Mouse (Mus musculus) forebrain, embryonic 10.5 days (tissue): ENCODE data around the gene Pecr. TPM values are rescaled to one million over a fixed set of nuclear protein-coding genes. Genes with fewer than 3 reads are reported as not detected.
A peak's percentile ranks its signal among the peaks of the same experiment; 100 is the strongest.

Experiments used
- DNase-seq: peaks from one replicate; pipeline ENCODE4 v3.0.0-alpha.2; 2017; ENCODE audit warnings: low spot score; ENCODE audit errors: extremely low spot score
- H3K27ac ChIP-seq: fragments of 300-500 bp; sonication (generic); 2 replicates; pipeline ENCODE4 v1.5.1; 2016; ENCODE audit warnings: mild to moderate bottlenecking
- H3K27me3 ChIP-seq: fragments of 300-500 bp; sonication (generic); 2 replicates; pipeline ENCODE4 v1.6.1; 2016; ENCODE audit warnings: mild to moderate bottlenecking; ENCODE audit not compliant: poor library complexity, severe bottlenecking
- H3K36me3 ChIP-seq: fragments of 300-500 bp; sonication (generic); replicated peaks from 2 replicates; pipeline ENCODE4 v1.6.1; 2016; ENCODE audit warnings: mild to moderate bottlenecking, moderate library complexity
- H3K4me1 ChIP-seq: fragments of 300-500 bp; sonication (generic); 2 replicates; pipeline ENCODE4 v1.6.1; 2016
- H3K4me3 ChIP-seq: fragments of 300-500 bp; sonication (generic); 2 replicates; pipeline ENCODE4 v1.5.1; 2016; ENCODE audit warnings: mild to moderate bottlenecking, moderate library complexity
- H3K9me3 ChIP-seq: fragments of 300-500 bp; sonication (generic); 2 replicates; pipeline ENCODE4 v1.6.1; 2016; ENCODE audit warnings: mild to moderate bottlenecking, moderate library complexity
- WGBS: fragments of 180-500 bp; shearing (Covaris S2); methylation state at CpG from one replicate; pipeline ENCODE4 v1.1.7; 2016; 5-methylcytosine and 5-hydroxymethylcytosine counted together
- polyA plus RNA-seq: library from polyadenylated mRNA; unstranded; fragments of >200 nt; fragmentation: Nextera tagmentation; extraction: Ambion mirVana; gene quantifications from 2 replicates; pipeline ENCODE4 v1.2.1, GENCODE M21; 2016

Pecr gene
- polyA plus RNA-seq, 1 experiment from 2014 or later = 23.5 TPM

GRCm38 (mm10) chr1:72225054-72225718 is 58.9 kb downstream of the Pecr start:
- Histone ChIP-seq H3K27me3 (peaks cover 32% of the 10 kb centered on the region), H3K27ac (peak overlapping the region; percentile 86; the same call in 1 of the 2 replicates), H3K9me3 (no peaks in the 10 kb centered on the region), H3K4me1 (peaks cover 10% of the 10 kb centered on the region), H3K4me3 (peak overlapping the region; percentile 50), H3K36me3 (no peaks in the 10 kb centered on the region)
- WGBS = 12% methylated on average over 13 of the region's 13 CpGs
- DNase-seq = no peak

DNA sequence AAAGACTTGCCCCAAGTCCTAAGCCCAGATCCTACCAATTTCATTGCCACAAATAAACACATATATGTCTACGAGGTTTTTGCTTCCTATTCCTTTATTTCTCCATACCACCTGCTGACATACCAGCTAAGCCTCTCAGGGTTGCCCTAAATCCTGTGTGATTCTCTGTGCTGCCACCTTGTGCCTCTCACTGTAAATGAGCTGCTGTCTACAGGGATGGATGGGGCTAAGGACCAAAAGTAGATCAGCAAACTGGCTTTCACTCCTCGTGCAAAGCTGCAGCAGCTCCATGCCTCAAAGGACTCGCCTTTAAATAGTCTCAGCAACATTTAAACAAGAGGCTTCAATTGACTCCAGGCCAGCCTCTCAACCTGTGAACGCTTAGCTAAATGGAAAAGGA is 64.1 kb downstream of the Pecr start:
- WGBS = 17% methylated on average over 4 of the region's 4 CpGs
- peaks cover 8% of the 10 kb centered on the region for H3K4me1 ChIP-seq
- H3K9me3 ChIP-seq = no peaks in the 10 kb centered on the region
- H3K4me3 ChIP-seq = no peak overlapping the region
- no peaks in the 10 kb centered on the region for H3K36me3 ChIP-seq
- H3K27me3 ChIP-seq = peaks cover 25% of the 10 kb centered on the region
- no peak for DNase-seq
- no peak overlapping the region for H3K27ac ChIP-seq

GRCm38 (mm10) chr1:72219116-72219515 is 65.0 kb downstream of the Pecr start:
- Histone ChIP-seq H3K9me3 (no peaks in the 10 kb centered on the region), H3K4me1 (peaks cover 7% of the 10 kb centered on the region; the same call in 1 of the 2 replicates), H3K27ac (no peak overlapping the region), H3K4me3 (no peak overlapping the region), H3K36me3 (no peaks in the 10 kb centered on the region), H3K27me3 (peaks cover 22% of the 10 kb centered on the region)
- 32% methylated on average over 2 of the region's 2 CpGs for WGBS
- DNase-seq = no peak

- 82% methylated on average over 2 of the region's 2 CpGs for WGBS
- Histone ChIP-seq H3K4me1 (peaks cover 7% of the 10 kb centered on the region; the same call in 1 of the 2 replicates), H3K36me3 (no peaks in the 10 kb centered on the region), H3K4me3 (no peak overlapping the region), H3K27me3 (peaks cover 22% of the 10 kb centered on the region), H3K9me3 (no peaks in the 10 kb centered on the region), H3K27ac (no peak overlapping the region)
- no peak for DNase-seq
Measured at GRCm38 (mm10) chr1:72218626-72219025, 65.5 kb downstream of the Pecr start.

DNA sequence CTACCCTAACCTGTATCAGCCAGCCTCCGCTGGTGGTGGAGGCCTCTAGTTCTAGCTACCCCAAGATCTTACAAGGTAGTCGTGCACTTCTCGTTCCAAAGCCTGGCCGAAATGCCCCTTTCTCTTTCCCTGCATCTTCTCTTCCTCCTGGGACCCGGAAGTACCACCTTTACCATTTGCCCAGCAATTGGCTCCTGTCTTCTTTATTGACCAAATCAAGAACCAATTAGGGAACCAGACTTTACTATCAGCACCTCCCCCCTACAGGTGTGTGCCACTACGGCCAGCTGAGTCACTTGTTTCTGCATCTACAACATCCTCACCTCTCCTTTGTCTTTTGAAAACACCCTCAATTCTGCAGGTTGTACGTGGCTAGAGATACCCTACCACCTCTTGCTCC is 67.4 kb downstream of the Pecr start:
- Histone ChIP-seq H3K4me3 (no peak overlapping the region), H3K4me1 (peaks cover 18% of the 10 kb centered on the region), H3K9me3 (no peaks in the 10 kb centered on the region), H3K36me3 (no peaks in the 10 kb centered on the region), H3K27me3 (peaks cover 20% of the 10 kb centered on the region), H3K27ac (no peak overlapping the region)
- no peak for DNase-seq
- WGBS = 85% methylated on average over 7 of the region's 7 CpGs

GRCm38 (mm10) chr1:72215174-72215573 is 68.9 kb downstream of the Pecr start:
- DNase-seq = no peak
- WGBS = 89% methylated on average over 4 of the region's 4 CpGs
- no peak overlapping the region for H3K4me3 ChIP-seq
- H3K4me1 ChIP-seq = peaks cover 31% of the 10 kb centered on the region
- H3K9me3 ChIP-seq = no peaks in the 10 kb centered on the region
- H3K27me3 ChIP-seq = peaks cover 30% of the 10 kb centered on the region
- H3K27ac ChIP-seq = no peak overlapping the region
- no peaks in the 10 kb centered on the region for H3K36me3 ChIP-seq

DNA sequence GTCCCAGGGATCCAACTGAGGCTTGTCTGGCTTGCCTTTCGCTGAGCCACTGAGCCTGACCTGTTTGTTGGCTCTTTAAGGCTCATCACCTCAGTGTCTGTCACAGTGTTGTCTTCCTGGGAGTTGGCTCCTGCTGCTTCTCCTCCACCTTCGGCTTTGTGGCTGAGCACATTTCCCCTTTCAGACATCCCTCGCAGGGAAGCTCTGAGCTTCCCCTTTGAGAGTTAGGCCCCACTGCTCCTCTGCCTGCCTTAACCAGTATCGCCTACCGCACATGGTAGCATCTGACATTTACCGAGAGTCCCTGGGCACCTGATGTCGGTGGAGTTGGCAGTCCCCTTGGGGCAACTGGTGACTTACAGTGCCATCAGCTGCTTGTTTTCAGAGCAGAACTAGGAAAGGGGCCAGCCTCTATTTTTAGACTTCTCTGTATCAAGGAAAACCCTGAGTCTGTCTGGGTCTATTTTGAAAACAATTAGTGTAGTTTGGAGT is 69.6 kb downstream of the Pecr start:
- Histone ChIP-seq H3K27ac (no peak overlapping the region), H3K27me3 (peaks cover 32% of the 10 kb centered on the region), H3K36me3 (no peaks in the 10 kb centered on the region), H3K4me1 (peaks cover 25% of the 10 kb centered on the region), H3K9me3 (no peaks in the 10 kb centered on the region), H3K4me3 (no peak overlapping the region)
- DNase-seq = no peak
- 66% methylated on average over 7 of the region's 7 CpGs for WGBS

- Histone ChIP-seq H3K9me3 (no peaks in the 10 kb centered on the region), H3K4me3 (no peak overlapping the region)
- WGBS = 89% methylated on average over 3 of the region's 3 CpGs
Measured at GRCm38 (mm10) chr1:72213954-72214353, 70.2 kb downstream of the Pecr start.

GRCm38 (mm10) chr1:72211701-72212699 is 72.1 kb downstream of the Pecr start, which contains the start of gene Mreg:
TSS of gene Mreg (minus strand) at chr1:72212307.
- no peaks in the 10 kb centered on the region for H3K36me3 ChIP-seq
- peaks cover 25% of the 10 kb centered on the region for H3K4me1 ChIP-seq
- DNase-seq = peak; percentile 70
- WGBS = under 1% methylated on average over 89 of the region's 89 CpGs
- peak within 1 kb of the TSS; percentile 86 for H3K27ac ChIP-seq
- H3K4me3 ChIP-seq = peak within 1 kb of the TSS; percentile 79
- peaks cover 32% of the 10 kb centered on the region for H3K27me3 ChIP-seq
- H3K9me3 ChIP-seq = no peaks in the 10 kb centered on the region

More at GRCm38 (mm10) chr1:72213954-72214353, 70.2 kb downstream of the Pecr start:
- DNase-seq = no peak
- H3K27me3 ChIP-seq = peaks cover 32% of the 10 kb centered on the region
- H3K27ac ChIP-seq = no peak overlapping the region
- H3K4me1 ChIP-seq = peaks cover 25% of the 10 kb centered on the region
- no peaks in the 10 kb centered on the region for H3K36me3 ChIP-seq

GRCm38 (mm10) chr1:72210803-72211679 is 73.1 kb downstream of the Pecr start:
- 24% methylated on average over 17 of the region's 17 CpGs for WGBS
- Histone ChIP-seq H3K9me3 (no peaks in the 10 kb centered on the region), H3K4me1 (peaks cover 25% of the 10 kb centered on the region), H3K36me3 (no peaks in the 10 kb centered on the region), H3K4me3 (peak overlapping the region; percentile 79), H3K27me3 (peaks cover 32% of the 10 kb centered on the region), H3K27ac (no peak overlapping the region)
- DNase-seq = no peak
